Mouse (Mus musculus): Measurements from ENCODE around the gene Crocc2.

GRCm38 (mm10) chr1:93217530-93217929, 49.0 kb downstream of the Crocc2 start:
- no peak for TF ChIP-seq POLR2A (IDR thresholded peaks at IDR 0.05; ENCODE audit: insufficient read depth, low read depth, low read length)
- no peak for TF ChIP-seq CTCF (IDR thresholded peaks at IDR 0.05; ENCODE audit: insufficient read depth, low read depth, low read length)
